Mouse (Mus musculus) liver, adult 2 months (tissue): ENCODE data around the gene Prss57. TPM values are rescaled to one million over a fixed set of nuclear protein-coding genes. Genes with fewer than 3 reads are reported as not detected.

Experiments
- DNase-seq: peaks from one replicate; pipeline ENCODE4 v3.0.0-alpha.2; 2011; ENCODE audit warnings: low read depth, low spot score; ENCODE audit errors: extremely low read depth
- H3K27ac ChIP-seq: fragments of 200-500 bp; replicated peaks from 2 replicates; pipeline ENCODE4 v1.5.1; 2012; ENCODE audit warnings: low read depth, mild to moderate bottlenecking, control low read depth, inconsistent platforms, low read length; ENCODE audit not compliant: insufficient read depth
- H3K27me3 ChIP-seq: fragments of 200-500 bp; 2 replicates; pipeline ENCODE4 v1.6.1; 2012; ENCODE audit warnings: mild to moderate bottlenecking, moderate library complexity, low read length, inconsistent platforms; ENCODE audit not compliant: control insufficient read depth, insufficient read depth
- H3K36me3 ChIP-seq: fragments of 200-500 bp; 2 replicates; pipeline ENCODE4 v1.6.1; 2012; ENCODE audit warnings: low read length, inconsistent platforms; ENCODE audit not compliant: control insufficient read depth, insufficient read depth
- H3K4me1 ChIP-seq: fragments of 200-500 bp; 2 replicates; pipeline ENCODE4 v1.6.1; 2011; ENCODE audit warnings: low read length; ENCODE audit not compliant: control insufficient read depth, insufficient read depth
- H3K4me3 ChIP-seq: fragments of 200-500 bp; 2 replicates; pipeline ENCODE4 v1.5.1; 2011; ENCODE audit warnings: low read depth, mild to moderate bottlenecking, control low read depth, low read length, moderate library complexity; ENCODE audit not compliant: insufficient read depth
- H3K79me2 ChIP-seq: fragments of 200-500 bp; 2 replicates; pipeline ENCODE4 v1.6.1; 2012; ENCODE audit warnings: inconsistent platforms, mild to moderate bottlenecking, low read length, moderate library complexity; ENCODE audit not compliant: control insufficient read depth, insufficient read depth
- H3K9ac ChIP-seq: fragments of 200-500 bp; 2 replicates; pipeline ENCODE4 v1.6.1; 2012; ENCODE audit warnings: low read depth, mild to moderate bottlenecking, control low read depth, inconsistent platforms, low read length
- CTCF ChIP-seq: fragments of 200-500 bp; IDR thresholded peaks from 2 replicates; pipeline ENCODE4 v1.5.1; 2011; ENCODE audit warnings: low read depth, low read length, control low read depth
- POLR2A ChIP-seq: fragments of 200-500 bp; IDR thresholded peaks from 2 replicates; pipeline ENCODE4 v1.6.1; 2011; ENCODE audit warnings: low read length, control low read depth; ENCODE audit not compliant: insufficient read depth; ENCODE audit errors: extremely low read depth
- WGBS: fragments of 180-500 bp; shearing (Covaris S2); methylation state at CpG from one replicate; pipeline ENCODE4 v1.1.7; 2018; 5-methylcytosine and 5-hydroxymethylcytosine counted together
- polyA plus RNA-seq: library from polyadenylated mRNA; depleted of rRNA; stranded (reverse); fragments of >200 nt; gene quantifications from 2 replicates; pipeline ENCODE4 v1.2.3, GENCODE M21; 2012
- total RNA-seq: library from RNA; depleted of rRNA; stranded (reverse); fragments of >200 nt; gene quantifications from 2 replicates; pipeline ENCODE4 v1.2.3, GENCODE M21; 2014

The Prss57 gene
- total and polyA plus RNA-seq, 2 experiments: not detected

DNA sequence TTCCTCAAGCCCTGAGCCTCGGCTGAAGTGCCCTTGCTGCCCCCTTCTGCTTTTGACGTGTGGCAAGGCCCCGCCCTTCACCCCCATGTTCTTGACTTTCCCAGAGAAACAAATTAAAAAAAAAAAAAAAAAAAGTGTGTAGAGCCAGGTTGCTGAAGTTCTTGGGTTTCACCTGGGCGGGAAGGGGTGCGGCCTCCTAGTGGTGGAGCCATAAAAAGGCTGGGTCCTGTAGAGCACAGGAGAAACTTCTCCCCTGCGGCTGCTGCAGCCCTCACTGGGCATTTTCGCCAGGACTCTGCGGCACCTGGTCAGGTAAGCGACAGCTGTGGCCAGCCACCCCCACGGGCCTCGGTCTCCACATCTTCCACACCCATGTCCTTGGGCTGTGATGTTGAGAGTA is 30.0 kb upstream of the Prss57 start, which contains the start of gene Misp:
Misp (plus strand) TSS at position 208 of the 400 bp plus-strand sequence.
- TF ChIP-seq POLR2A: no peak
- no peak for TF ChIP-seq CTCF
- Histone ChIP-seq H3K27ac (no peak within 1 kb of the TSS), H3K27me3 (no peaks in the 10 kb centered on the region), H3K9ac (no peak within 1 kb of the TSS), H3K4me3 (no peak within 1 kb of the TSS), H3K4me1 (0 out of 2 replicates have a peak, but pooled peaks cover 6% of the 10 kb centered on the region), H3K79me2 (no peaks in the 10 kb centered on the region), H3K36me3 (no peaks in the 10 kb centered on the region)
- WGBS: 92% methylated on average over 11 of the region's 11 CpGs
- no peak for DNase-seq

DNA sequence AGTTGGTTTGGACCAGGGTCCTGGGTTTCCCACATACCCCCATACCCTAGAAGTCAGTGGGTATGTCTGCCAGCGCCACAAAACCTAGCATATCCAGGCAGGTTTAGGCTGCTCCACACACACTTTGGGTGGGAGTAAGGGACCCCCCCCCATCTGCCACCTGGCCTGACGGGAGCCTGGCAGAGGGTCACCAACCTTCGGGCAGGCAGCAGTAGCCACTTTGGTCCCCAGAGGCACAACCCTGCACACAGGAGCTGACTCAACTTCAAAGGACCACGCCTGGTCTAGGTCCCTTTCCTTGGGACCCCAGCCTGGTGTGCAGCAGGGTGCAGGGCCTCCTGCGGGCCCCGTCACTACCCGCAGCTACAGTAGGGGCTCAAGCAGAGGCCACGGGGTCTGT is 29.5 kb upstream of the Prss57 start:
- H3K4me3 ChIP-seq: no peak overlapping the region

DNA sequence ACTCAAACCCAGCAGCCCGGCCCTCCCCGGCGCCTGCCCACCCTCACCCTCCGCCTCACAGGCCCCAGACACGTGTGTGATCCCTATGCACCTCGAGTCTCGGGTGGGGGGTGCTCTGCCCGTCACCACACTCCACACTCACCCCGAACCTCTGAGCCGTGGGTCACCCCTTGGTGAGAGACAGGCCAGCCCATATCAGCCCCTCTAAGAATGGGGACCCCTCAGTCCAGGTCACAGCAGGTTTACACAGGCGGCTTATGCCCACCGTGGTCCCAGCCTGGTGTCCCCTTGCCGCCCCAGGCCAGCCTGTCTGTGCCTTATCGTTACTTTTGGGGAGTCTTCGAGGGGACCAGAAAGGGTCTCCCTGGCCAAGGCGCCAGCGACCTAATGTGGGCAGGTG is 28.8 kb upstream of the Prss57 start:
- Histone ChIP-seq H3K79me2 (no peaks in the 10 kb centered on the region), H3K27ac (no peak overlapping the region), H3K4me3 (no peak overlapping the region), H3K4me1 (peaks cover 6% of the 10 kb centered on the region), H3K27me3 (no peaks in the 10 kb centered on the region), H3K9ac (no peak overlapping the region), H3K36me3 (no peaks in the 10 kb centered on the region)
- no peak for DNase-seq
- 97% methylated on average over 17 of the region's 17 CpGs for WGBS
- TF ChIP-seq POLR2A (no peak), CTCF (no peak)

More for the DNA sequence above, 29.5 kb upstream of the Prss57 start:
- TF ChIP-seq CTCF: no peak
- TF ChIP-seq POLR2A: no peak
- no peaks in the 10 kb centered on the region for H3K36me3 ChIP-seq
- H3K4me1 ChIP-seq: 0 out of 2 replicates have a peak, but pooled peaks cover 6% of the 10 kb centered on the region
- no peaks in the 10 kb centered on the region for H3K27me3 ChIP-seq
- WGBS: 96% methylated on average over 8 of the region's 8 CpGs
- DNase-seq: no peak
- no peak overlapping the region for H3K9ac ChIP-seq
- no peaks in the 10 kb centered on the region for H3K79me2 ChIP-seq
- H3K27ac ChIP-seq: no peak overlapping the region

DNA sequence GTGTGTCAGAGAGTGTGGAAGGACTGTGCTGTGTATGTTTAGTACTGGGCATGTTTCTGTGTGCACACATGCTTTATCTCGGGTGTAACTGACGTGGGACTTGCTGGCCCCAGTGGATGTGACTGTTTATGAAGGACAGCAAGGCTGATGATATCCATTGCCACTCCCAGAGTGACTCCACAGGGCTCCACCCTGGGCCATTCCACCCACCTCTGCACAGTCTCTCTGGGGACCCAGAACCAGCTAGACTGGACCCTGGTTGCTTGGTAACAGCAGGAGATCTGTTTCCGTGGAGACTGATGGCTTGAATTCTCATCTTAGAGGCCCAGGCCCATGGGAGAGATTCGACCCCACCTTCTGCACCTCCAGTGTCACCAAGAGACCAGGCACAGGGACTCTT is 27.5 kb upstream of the Prss57 start:
- Histone ChIP-seq H3K36me3 (no peaks in the 10 kb centered on the region), H3K9ac (no peak overlapping the region), H3K27ac (no peak overlapping the region), H3K4me3 (no peak overlapping the region), H3K79me2 (no peaks in the 10 kb centered on the region), H3K4me1 (peaks cover 10% of the 10 kb centered on the region), H3K27me3 (no peaks in the 10 kb centered on the region)
- WGBS: 87% methylated on average over 4 of the region's 4 CpGs
- TF ChIP-seq POLR2A (no peak), CTCF (no peak)
- DNase-seq: no peak

DNA sequence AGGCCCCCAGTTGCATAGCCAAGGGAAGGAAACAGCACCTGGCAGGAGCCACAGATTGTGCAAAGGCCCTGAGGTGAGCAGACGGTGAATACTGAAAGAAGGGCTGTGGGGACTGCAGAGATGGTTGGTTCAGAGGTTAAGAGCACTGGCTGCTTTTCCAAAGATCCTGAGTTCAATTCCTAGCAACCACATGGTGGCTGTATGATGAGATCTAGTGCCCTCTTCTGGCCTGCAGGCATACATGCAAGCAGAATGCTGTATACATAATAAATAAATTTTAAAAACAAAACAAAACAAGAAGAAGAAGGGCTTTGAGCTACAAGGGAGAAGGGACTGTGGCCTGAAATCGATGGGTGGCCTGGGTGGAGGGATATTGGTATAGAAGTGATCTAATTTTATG is 26.4 kb upstream of the Prss57 start:
- Histone ChIP-seq H3K27me3 (no peaks in the 10 kb centered on the region), H3K27ac (no peak overlapping the region), H3K4me3 (no peak overlapping the region), H3K9ac (no peak overlapping the region), H3K79me2 (no peaks in the 10 kb centered on the region), H3K36me3 (no peaks in the 10 kb centered on the region), H3K4me1 (peaks cover 10% of the 10 kb centered on the region)
- WGBS: 69% methylated on average over 2 of the region's 2 CpGs
- DNase-seq: no peak
- TF ChIP-seq POLR2A (no peak), CTCF (no peak)

DNA sequence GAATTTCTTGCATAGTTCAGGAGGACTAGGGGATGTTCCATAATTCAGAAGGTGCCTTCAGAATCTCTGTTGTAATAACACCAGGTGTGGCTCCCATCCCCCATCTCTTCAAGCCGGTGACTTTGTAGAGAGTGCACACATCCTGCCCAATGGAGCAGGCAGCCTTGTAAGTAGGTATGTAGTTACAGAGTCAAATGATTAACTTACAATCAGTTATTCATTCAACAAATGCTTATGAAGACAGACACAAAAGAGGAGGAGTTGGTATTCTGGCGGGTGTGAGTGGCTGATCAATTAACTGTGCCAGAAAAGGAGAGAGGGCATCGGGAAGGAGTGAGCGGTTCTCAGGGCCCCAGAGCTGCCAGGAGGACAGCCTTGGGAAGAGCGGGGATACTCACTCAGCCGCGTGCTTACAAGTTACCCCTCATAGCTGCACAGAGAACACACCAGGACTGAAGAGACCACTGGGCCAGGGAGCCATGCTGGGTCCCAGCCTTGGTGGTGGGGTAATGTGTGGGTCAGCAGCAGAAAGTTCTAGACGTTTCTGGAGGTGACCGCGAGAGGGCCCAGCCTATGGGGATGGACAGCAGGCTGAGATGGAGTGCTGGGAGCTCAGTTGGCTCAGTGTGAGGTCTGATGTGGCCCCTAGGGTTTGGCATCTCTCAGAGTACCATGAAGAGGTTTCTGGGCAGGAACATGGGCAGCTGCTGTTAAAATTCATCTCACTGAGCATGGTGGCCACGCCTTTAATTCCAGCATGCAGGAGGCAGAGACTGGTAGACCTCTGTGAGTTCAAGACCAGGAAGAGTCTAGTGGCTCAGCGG is 25.1 kb upstream of the Prss57 start:
- H3K36me3 ChIP-seq: no peaks in the 10 kb centered on the region
- peak; percentile 85 for DNase-seq
- 53% methylated on average over 12 of the region's 12 CpGs for WGBS
- H3K79me2 ChIP-seq: no peaks in the 10 kb centered on the region
- TF ChIP-seq POLR2A: no peak
- TF ChIP-seq CTCF: no peak
- peaks cover 10% of the 10 kb centered on the region for H3K4me1 ChIP-seq
- no peak overlapping the region for H3K27ac ChIP-seq
- H3K27me3 ChIP-seq: no peaks in the 10 kb centered on the region
- no peak overlapping the region for H3K4me3 ChIP-seq
- no peak overlapping the region for H3K9ac ChIP-seq
